Mouse (Mus musculus): ENCODE measurements around the gene Ube2o. TPM values are rescaled to one million over a fixed set of nuclear protein-coding genes. Genes with fewer than 3 reads are reported as not detected.

The Ube2o gene
- polyA plus RNA-seq, 1 experiment from 2014 or later: 31.4 TPM

DNA sequence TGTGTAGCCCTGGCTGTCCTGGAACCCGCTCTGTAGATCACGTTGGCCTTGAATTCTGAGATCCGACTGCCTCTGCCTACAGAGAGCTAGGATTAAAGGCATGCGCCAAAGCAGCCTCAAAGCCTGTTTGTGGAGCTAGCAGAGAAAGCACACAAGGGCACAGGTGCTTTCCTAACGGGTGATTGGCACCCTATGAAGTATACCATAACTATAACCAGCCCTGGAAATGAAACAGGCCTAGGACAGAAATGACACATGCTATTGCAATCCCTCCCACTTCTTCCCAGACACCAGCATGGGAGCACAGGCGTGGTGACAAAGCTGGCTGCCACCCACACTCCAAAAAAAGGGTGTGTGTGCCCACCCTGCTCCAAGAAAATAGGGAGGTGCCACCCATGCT, 68.3 kb downstream of the Ube2o start:
- Histone ChIP-seq H3K27ac (no peak overlapping the region), H3K27me3 (replicated peaks) (no peaks in the 10 kb centered on the region), H3K4me2 (no peak overlapping the region), H3K4me1 (peaks cover 8% of the 10 kb centered on the region), H3K36me3 (replicated peaks) (no peaks in the 10 kb centered on the region), H3K9ac (no peak overlapping the region), H3K4me3 (no peak overlapping the region), H3K9me3 (no peaks in the 10 kb centered on the region)
- ATAC-seq (replicated peaks): no peak
- 80% methylated on average over 6 of the region's 6 CpGs for WGBS

DNA sequence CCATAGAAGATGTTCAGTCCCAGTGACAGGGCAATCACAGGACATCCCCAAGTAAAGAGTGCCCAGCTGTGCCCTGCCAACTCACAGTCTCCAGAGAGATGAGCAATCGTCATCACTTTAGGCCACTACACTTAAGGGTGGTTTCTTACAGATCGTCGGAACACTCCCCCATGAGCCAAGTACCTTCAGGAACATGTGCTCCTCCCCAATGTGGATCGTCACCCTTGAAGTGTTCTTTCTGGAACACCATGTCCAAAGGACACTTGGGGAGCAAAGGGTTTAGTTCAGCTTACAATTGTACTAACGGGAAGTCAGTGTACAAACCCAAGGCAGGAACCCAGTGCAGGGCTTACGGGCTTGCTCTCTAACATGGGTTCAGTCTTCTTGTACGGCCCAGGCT, 69.1 kb downstream of the Ube2o start:
- no peak overlapping the region for H3K9ac ChIP-seq
- WGBS: 92% methylated on average over 7 of the region's 7 CpGs
- ATAC-seq (replicated peaks): no peak

DNA sequence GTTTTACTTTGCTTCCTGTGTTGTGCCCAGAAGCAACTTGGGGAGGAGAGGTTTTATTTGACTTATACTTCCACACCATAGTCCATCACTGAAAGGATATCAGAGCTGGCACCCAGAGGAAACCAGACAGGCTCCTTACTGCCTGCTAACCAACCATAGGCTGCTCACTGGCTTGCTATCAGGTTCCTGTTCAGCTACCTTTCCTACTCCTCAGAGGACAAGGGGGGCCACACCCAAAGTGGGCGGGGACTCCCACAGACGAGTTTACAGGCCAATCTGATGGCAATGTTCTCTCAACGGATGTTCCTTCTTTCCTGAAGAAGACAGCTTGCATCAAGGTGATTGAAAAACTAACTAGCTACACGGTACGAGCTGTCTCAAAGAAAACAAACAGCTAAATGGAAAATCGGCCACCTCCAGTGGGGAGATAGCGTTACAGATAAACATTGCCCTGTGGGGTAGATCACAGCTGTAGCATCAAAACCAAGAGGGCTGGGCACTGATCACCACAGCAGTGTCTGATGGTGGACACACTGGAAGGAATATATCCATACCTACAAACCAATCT, 69.9 kb downstream of the Ube2o start:
- Histone ChIP-seq H3K4me3 (no peak overlapping the region), H3K9ac (no peak overlapping the region), H3K9me3 (no peaks in the 10 kb centered on the region), H3K4me1 (peaks cover 8% of the 10 kb centered on the region), H3K27me3 (replicated peaks) (no peaks in the 10 kb centered on the region), H3K36me3 (replicated peaks) (no peaks in the 10 kb centered on the region), H3K4me2 (no peak overlapping the region), H3K27ac (no peak overlapping the region)
- no peak for ATAC-seq (replicated peaks)
- 77% methylated on average over 7 of the region's 7 CpGs for WGBS

More for the DNA sequence above, 69.1 kb downstream of the Ube2o start:
- H3K4me2 ChIP-seq: no peak overlapping the region
- no peaks in the 10 kb centered on the region for H3K9me3 ChIP-seq
- no peak overlapping the region for H3K4me3 ChIP-seq
- H3K27me3 ChIP-seq (replicated peaks): no peaks in the 10 kb centered on the region
- H3K36me3 ChIP-seq (replicated peaks): no peaks in the 10 kb centered on the region
- H3K4me1 ChIP-seq: peaks cover 8% of the 10 kb centered on the region
- no peak overlapping the region for H3K27ac ChIP-seq

DNA sequence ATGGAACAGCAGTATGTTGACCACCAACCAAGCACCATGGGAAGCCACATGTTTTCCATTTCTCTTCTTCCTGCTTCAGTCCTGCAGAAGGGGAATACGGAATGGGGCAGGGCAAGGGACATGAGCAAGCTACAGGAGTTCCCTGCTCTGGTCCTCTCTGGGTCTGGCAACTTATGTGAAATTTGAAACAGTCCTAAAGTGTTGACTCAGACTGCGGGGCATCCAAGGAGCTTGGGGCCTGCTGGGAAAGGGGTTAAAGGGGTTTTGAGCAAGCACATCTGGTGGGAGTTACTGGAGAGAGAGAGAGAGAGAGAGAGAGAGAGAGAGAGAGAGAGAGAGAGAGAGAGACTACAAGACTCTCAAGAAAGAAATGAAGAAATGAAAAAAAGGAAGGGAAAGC, 72.6 kb downstream of the Ube2o start:
- Histone ChIP-seq H3K27me3 (replicated peaks) (no peaks in the 10 kb centered on the region), H3K4me3 (no peak overlapping the region), H3K36me3 (replicated peaks) (no peaks in the 10 kb centered on the region), H3K4me2 (no peak overlapping the region), H3K9me3 (no peaks in the 10 kb centered on the region), H3K27ac (no peak overlapping the region), H3K9ac (no peak overlapping the region), H3K4me1 (no peaks in the 10 kb centered on the region)
- no peak for ATAC-seq (replicated peaks)
- WGBS: 73% methylated on average over 2 of the region's 2 CpGs

DNA sequence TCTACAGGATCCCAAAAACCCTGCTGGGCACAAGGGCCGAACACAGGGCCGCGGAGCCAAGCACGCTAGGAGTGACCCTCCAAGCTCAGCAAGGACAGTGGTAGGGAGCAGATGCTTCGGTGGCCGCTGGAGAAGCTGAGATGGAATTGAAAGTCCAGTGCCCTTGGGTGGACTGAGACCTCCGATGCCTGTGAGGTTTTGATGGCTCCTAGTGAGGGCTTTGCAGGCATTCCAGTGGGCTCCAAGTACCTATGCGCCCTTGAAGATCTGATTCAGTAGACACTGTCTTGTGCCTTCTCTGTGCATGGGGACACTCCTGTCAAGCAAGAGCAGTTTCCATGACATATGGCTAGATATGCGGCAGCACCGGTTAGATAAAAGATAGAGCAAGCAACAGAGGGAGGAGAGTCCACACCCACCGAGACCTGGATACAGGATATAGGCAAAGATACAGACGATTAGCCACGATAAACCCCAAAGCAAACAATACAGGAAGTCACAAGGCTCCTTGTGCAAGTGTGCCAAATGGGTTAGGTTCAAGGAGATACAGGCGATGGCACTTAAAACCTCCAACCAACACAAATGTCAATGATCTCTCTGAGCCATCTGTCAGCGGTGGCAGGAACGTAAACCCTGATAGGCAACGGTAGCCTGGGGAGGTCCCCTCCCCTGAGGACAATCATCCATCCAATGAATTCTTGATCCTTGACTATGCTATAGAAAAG, 74.9 kb downstream of the Ube2o start:
- no peaks in the 10 kb centered on the region for H3K4me1 ChIP-seq
- H3K27ac ChIP-seq: no peak overlapping the region
- H3K4me2 ChIP-seq: no peak overlapping the region
- H3K36me3 ChIP-seq (replicated peaks): no peaks in the 10 kb centered on the region
- H3K4me3 ChIP-seq: no peak overlapping the region
- H3K27me3 ChIP-seq (replicated peaks): no peaks in the 10 kb centered on the region
- H3K9me3 ChIP-seq: no peaks in the 10 kb centered on the region
- no peak overlapping the region for H3K9ac ChIP-seq
- ATAC-seq (replicated peaks): no peak
- WGBS: 85% methylated on average over 17 of the region's 17 CpGs

DNA sequence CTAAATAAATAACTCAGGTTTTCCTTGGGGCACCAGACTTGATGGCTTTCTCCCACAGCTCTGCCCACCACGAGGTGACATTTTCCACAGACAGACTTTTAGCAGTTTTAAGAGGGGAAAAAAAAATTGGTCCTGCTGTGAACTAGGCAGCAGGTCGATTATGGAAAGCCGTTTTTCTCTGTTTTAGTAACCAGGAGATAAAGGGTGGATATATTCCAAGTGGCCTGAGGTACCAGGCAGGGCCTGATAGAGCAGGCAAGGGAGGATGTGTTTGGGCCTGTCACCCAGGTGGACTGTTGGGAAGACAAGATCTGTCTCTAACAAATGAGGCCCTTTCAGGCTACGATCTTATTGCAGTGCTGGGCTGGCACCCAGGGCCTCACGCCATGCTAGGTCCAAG, 75.7 kb downstream of the Ube2o start:
- no peak overlapping the region for H3K4me3 ChIP-seq
- H3K9ac ChIP-seq: no peak overlapping the region
- no peaks in the 10 kb centered on the region for H3K9me3 ChIP-seq
- H3K4me2 ChIP-seq: no peak overlapping the region
- 70% methylated on average over 5 of the region's 5 CpGs for WGBS
- H3K27ac ChIP-seq: no peak overlapping the region
- H3K27me3 ChIP-seq (replicated peaks): no peaks in the 10 kb centered on the region
- H3K4me1 ChIP-seq: no peaks in the 10 kb centered on the region
- no peaks in the 10 kb centered on the region for H3K36me3 ChIP-seq (replicated peaks)
- no peak for ATAC-seq (replicated peaks)

DNA sequence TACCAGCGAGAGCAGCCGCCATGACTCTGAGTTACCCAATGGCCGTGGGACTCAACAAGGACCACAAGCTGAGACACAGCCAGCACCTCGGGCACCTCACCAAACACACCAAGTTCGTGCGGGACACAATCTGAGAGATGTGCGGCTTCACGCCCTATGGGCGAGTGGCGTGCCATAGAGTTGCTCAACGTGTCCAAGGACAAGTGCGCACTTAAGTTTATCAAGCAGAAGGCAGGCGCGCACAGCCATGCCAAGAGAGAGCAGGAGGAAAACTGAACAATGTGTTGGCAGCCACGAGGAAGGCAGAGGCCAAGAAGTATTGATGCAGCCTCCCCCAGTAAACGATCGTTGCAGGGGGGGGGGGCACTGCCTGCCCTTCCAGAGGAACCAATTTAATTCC, 76.7 kb downstream of the Ube2o start:
- Histone ChIP-seq H3K4me1 (no peaks in the 10 kb centered on the region), H3K27me3 (replicated peaks) (no peaks in the 10 kb centered on the region), H3K27ac (no peak overlapping the region), H3K36me3 (replicated peaks) (no peaks in the 10 kb centered on the region), H3K9me3 (no peaks in the 10 kb centered on the region), H3K4me3 (no peak overlapping the region), H3K4me2 (no peak overlapping the region), H3K9ac (no peak overlapping the region)
- 91% methylated on average over 17 of the region's 17 CpGs for WGBS
- ATAC-seq (replicated peaks): no peak

DNA sequence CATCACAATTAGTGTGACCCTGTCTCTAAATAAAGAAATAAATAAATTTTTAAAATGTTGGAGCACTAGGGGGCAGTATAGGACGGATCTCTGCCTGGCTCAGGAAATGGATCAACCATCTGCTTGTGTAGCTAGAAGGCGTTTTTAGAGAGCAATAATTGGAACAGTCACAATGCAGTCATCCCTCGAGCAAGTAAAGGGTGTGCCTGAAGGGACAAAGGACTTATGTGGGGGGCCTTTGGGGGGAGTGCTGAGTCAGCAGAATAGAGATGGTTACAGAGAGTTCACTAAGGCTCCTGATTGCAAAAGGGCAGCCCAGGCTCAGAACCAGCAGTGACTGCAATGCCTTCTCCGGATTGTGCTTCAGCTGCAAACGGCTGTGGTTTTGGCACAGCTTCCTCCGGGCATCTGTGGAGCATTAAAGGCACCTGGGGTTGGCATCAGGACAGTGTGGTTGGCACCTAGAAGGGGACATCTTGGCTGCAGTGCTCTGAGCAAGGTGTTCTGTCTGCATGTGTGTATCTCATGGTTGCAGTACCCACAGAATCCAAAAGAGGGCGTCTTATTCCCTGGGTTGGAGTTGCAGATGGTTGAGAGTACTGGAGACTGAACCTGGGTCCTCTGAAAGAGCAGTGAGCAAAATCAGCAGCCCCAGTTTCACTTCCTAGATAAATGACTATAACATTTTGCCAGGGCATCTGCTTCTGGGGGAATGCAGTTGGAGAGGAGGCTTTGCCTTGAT, 80.1 kb downstream of the Ube2o start:
- peak overlapping the region; percentile 24; the same call in 1 of the 2 replicates for H3K27ac ChIP-seq
- no peak overlapping the region for H3K4me2 ChIP-seq
- ATAC-seq (replicated peaks): no peak
- no peaks in the 10 kb centered on the region for H3K36me3 ChIP-seq (replicated peaks)
- H3K27me3 ChIP-seq (replicated peaks): no peaks in the 10 kb centered on the region
- no peak overlapping the region for H3K9ac ChIP-seq
- H3K4me3 ChIP-seq: no peak overlapping the region
- H3K4me1 ChIP-seq: no peaks in the 10 kb centered on the region
- 26% methylated on average over 7 of the region's 7 CpGs for WGBS
- H3K9me3 ChIP-seq: no peaks in the 10 kb centered on the region

DNA sequence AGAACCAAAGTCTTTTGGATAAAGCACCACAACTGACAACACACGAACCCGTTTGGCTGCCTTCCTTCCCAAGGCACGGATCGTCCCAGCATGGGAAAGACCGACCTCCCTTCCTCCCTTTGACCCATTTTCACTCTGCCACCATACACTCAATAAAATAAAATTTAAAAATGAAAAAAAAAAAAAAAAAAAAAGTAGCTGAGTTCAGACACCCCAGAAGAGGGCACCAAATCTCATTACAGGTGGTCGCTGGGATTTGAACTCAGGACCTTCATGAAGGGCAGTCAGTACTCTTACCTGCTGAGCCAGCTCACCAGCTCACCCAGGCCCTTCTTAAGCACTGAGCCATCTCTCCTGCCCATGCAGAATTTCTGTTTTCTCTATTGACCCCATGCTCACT, 82.2 kb downstream of the Ube2o start:
- Histone ChIP-seq H3K9ac (no peak overlapping the region), H3K4me2 (peak overlapping the region; percentile 45; the same call in 1 of the 2 replicates), H3K4me1 (no peaks in the 10 kb centered on the region), H3K36me3 (replicated peaks) (no peaks in the 10 kb centered on the region), H3K9me3 (no peaks in the 10 kb centered on the region), H3K27me3 (replicated peaks) (no peaks in the 10 kb centered on the region), H3K27ac (no peak overlapping the region), H3K4me3 (no peak overlapping the region)
- WGBS: 37% methylated on average over 6 of the region's 6 CpGs
- no peak for ATAC-seq (replicated peaks)

DNA sequence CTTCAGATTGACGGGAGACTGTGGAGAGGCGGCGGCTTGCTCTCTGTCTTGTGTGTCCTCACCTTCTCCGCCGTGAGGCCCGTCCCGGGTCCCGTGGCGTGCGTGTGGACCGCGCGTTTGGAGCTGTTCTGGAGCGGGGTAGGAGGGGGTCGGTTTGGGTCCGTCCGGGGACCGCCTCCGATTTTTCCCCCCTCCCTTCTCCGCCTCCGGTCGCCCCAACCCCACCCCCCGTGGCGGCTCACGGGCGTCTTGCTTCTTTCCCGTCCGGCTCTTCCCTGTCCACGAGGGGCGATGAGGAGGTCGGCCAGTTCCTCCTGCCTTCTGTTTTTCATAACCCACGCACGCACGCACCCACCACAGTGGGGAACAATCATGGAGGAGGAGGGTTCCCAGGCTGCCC, 82.7 kb downstream of the Ube2o start:
- Histone ChIP-seq H3K36me3 (replicated peaks) (no peaks in the 10 kb centered on the region), H3K9ac (peak overlapping the region; percentile 25; the same call in 1 of the 2 replicates)
- no peak for ATAC-seq (replicated peaks)

DNA sequence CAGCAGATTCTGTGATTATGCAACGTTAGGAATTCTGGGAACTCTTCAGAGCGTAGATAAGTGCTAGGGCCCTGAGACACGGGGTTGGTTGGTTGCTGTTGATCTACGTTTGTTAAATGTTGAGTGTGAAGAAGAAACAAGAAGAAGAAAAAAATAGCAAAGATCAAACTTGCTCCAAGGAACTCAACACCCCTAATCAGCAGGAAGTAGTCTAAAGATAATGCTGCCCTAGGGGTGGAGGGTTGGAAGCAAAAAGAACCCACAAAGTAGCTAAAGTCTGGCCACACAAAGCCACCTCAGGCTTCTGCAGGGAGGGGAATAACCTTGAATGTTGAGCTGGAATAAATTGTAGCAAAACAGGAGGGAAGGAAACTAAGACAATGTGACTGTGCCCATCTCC, 83.9 kb downstream of the Ube2o start:
- no peaks in the 10 kb centered on the region for H3K9me3 ChIP-seq
- no peak overlapping the region for H3K27ac ChIP-seq
- H3K36me3 ChIP-seq (replicated peaks): no peaks in the 10 kb centered on the region
- ATAC-seq (replicated peaks): no peak
- no peaks in the 10 kb centered on the region for H3K27me3 ChIP-seq (replicated peaks)
- H3K4me2 ChIP-seq: no peak overlapping the region
- H3K9ac ChIP-seq: no peak overlapping the region
- WGBS: 94% methylated on average over 4 of the region's 4 CpGs
- H3K4me3 ChIP-seq: no peak overlapping the region
- H3K4me1 ChIP-seq: no peaks in the 10 kb centered on the region

More for the DNA sequence above, 82.7 kb downstream of the Ube2o start:
- Histone ChIP-seq H3K27me3 (replicated peaks) (no peaks in the 10 kb centered on the region), H3K9me3 (no peaks in the 10 kb centered on the region), H3K27ac (no peak overlapping the region), H3K4me3 (peak overlapping the region; percentile 22), H3K4me1 (no peaks in the 10 kb centered on the region), H3K4me2 (peak overlapping the region; percentile 45)
- 31% methylated on average over 34 of the region's 34 CpGs for WGBS

DNA sequence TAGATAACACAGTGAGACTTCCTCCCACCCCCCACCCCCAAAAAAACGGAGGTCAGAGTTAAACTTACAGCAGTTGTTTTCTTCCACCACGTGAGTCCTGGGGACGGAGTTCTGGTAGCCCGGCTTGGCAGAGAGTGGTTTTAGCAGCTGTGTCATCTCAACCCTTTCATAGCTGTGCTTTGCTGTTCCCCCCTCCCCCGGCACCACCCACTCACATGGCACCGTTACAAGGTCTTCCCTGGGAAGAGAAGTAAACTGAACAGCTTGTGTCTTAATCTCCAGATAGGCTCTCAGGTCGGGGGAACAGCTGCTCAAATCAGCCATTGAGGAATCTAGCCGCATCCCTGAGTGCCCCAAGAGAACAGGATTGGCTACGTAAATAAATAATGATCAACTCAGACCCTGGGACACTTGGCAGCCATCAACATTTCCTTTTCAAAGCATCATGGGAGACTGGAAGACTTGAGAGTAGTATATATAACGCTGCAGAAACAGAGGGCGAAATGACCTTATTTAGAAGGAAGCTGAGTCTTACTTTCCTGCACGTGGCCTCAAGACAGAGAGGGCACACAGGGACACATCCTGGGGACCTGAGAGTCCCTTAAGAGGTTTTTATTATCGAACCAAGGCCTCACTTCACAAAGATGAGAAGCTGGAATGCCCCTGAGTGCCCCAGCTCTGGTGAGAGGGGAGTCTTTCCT, 86.6 kb downstream of the Ube2o start:
- Histone ChIP-seq H3K4me1 (peaks cover 4% of the 10 kb centered on the region), H3K36me3 (replicated peaks) (no peaks in the 10 kb centered on the region), H3K4me2 (no peak overlapping the region), H3K9ac (no peak overlapping the region), H3K27ac (peak overlapping the region; percentile 19; the same call in 1 of the 2 replicates), H3K4me3 (no peak overlapping the region), H3K9me3 (no peaks in the 10 kb centered on the region), H3K27me3 (replicated peaks) (no peaks in the 10 kb centered on the region)
- WGBS: 44% methylated on average over 13 of the region's 13 CpGs
- ATAC-seq (replicated peaks): no peak
